Mouse (Mus musculus): ENCODE measurements around the gene Hoxa10.

The Hoxa10 gene

GRCm38 (mm10) chr6:52204050-52204752 lies 36.5 kb downstream of the Hoxa10 start, which contains the start of gene Hoxa5:
Hoxa5 (minus strand) TSS chr6:52204587.
- DNase-seq (ENCODE audit: low spot score) = peak; percentile 90

- peak; percentile 34 for DNase-seq (ENCODE audit: low spot score)
These were observed 37.1 kb downstream of the Hoxa10 start for GRCm38 (mm10) chr6:52203371-52204049.

GRCm38 (mm10) chr6:52203121-52203370 lies 37.6 kb downstream of the Hoxa10 start:
- DNase-seq (ENCODE audit: low spot score) = no peak

- DNase-seq (ENCODE audit: low spot score) = no peak
These were observed 38.1 kb downstream of the Hoxa10 start for GRCm38 (mm10) chr6:52202362-52203120.

- DNase-seq (ENCODE audit: low spot score) = no peak
These were observed 39.4 kb downstream of the Hoxa10 start for GRCm38 (mm10) chr6:52201269-52201668.

GRCm38 (mm10) chr6:52200751-52201250 lies 39.9 kb downstream of the Hoxa10 start:
- no peak for DNase-seq (ENCODE audit: low spot score)

GRCm38 (mm10) chr6:52200073-52200750 lies 40.4 kb downstream of the Hoxa10 start:
- DNase-seq (ENCODE audit: low spot score) = no peak

GRCm38 (mm10) chr6:52197271-52197670 lies 43.4 kb downstream of the Hoxa10 start:
- peak; percentile 82 for DNase-seq (ENCODE audit: low spot score)

- no peak for DNase-seq (ENCODE audit: low spot score)
These were observed 43.8 kb downstream of the Hoxa10 start for GRCm38 (mm10) chr6:52196811-52197210.

- no peak for DNase-seq (ENCODE audit: low spot score)
These were observed 46.0 kb downstream of the Hoxa10 start for GRCm38 (mm10) chr6:52194690-52195089.

- peak; percentile 85 for DNase-seq (ENCODE audit: low spot score)
These were observed 48.6 kb downstream of the Hoxa10 start for GRCm38 (mm10) chr6:52191860-52192550.

- DNase-seq (ENCODE audit: low spot score) = no peak
These were observed 49.5 kb downstream of the Hoxa10 start, which contains the start of gene Hoxa4 for GRCm38 (mm10) chr6:52190906-52191810. Hoxa4 (minus strand) TSS chr6:52191753.

- DNase-seq (ENCODE audit: low spot score) = no peak
These were observed 50.2 kb downstream of the Hoxa10 start for GRCm38 (mm10) chr6:52190410-52190809.

- DNase-seq (ENCODE audit: low spot score) = no peak
These were observed 50.7 kb downstream of the Hoxa10 start for GRCm38 (mm10) chr6:52189909-52190308.

GRCm38 (mm10) chr6:52189172-52189591 lies 51.5 kb downstream of the Hoxa10 start:
- peak; percentile 95 for DNase-seq (ENCODE audit: low spot score)

GRCm38 (mm10) chr6:52186500-52186899 lies 54.2 kb downstream of the Hoxa10 start:
- no peak for DNase-seq (ENCODE audit: low spot score)

GRCm38 (mm10) chr6:52185834-52186233 lies 54.8 kb downstream of the Hoxa10 start:
- no peak for DNase-seq (ENCODE audit: low spot score)

GRCm38 (mm10) chr6:52185222-52185621 lies 55.4 kb downstream of the Hoxa10 start:
- DNase-seq (ENCODE audit: low spot score) = peak; percentile 85

GRCm38 (mm10) chr6:52184668-52185067 lies 56.0 kb downstream of the Hoxa10 start:
- DNase-seq (ENCODE audit: low spot score) = peak; percentile 76

GRCm38 (mm10) chr6:52183311-52184080 lies 57.2 kb downstream of the Hoxa10 start:
- DNase-seq (ENCODE audit: low spot score) = no peak

All from adipocyte (in vitro differentiated cells).